Mouse (Mus musculus): ENCODE measurements around the gene Trim67.
A peak's percentile ranks its signal among the peaks of the same experiment; 100 is the strongest.
"Not testable (repeated sequence)": the region's sequence is repeated elsewhere in the genome, so short reads cannot be mapped to it uniquely, and the experiment has no call there.

Gene Trim67

DNA sequence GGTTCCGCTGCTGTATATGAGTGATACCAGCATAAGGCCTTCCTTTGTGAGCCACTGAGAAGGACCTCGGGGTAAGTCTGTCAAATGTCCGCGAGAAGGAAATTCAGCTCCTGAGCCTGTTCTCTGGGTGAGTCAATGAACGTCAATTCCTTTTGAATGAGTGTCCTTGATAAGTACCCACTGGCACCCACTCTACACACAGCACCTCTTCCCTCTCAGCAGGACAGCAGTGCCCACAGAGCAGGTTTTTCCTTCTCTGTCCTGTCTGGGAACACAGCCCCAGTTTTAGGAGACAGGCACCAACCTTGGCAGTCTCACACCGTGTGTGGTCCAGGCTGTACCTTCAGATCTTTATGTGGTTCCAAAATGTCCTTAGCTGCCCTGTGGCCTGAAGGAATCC, 39.0 kb downstream of the Trim67 start:
- no peak for DNase-seq (ENCODE audit: low spot score in 2 of 2)

DNA sequence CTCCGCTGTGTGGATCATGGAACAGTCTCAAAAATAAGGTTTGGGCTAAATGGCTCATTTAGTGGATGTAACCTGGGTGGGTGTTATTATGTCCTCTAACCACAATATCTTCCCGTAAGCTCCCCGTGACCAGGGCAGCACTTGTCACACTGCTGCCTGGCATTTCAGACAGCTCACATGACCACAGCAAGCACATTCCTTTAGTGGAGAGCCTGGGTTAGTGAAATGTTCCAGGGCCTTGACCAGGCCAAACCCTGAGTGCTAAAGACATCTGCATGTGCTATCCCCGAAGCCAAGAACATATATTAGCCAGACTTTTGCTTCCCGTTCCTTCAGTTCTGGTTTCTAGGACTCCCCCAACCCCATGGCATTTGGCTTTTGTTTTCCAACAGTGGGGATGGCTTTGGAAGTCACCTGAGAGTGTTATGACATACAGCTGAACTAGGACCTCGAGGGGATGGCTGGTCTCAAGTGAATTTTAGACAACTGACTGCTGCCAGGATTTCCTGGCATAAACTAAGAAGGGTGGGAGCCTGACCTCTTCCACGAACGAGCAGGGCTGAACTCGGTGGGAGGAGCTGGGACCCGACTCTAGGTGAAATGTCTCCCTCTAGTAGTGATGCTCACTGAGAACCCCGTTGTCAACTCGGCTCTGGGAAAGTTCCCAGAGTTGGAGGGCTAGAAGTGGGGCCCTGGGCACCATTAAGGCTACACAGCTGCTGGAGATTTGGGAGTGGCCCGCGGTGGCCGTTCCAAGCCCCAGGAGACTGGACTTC, 40.7 kb downstream of the Trim67 start:
- DNase-seq (ENCODE audit: low spot score in 2 of 2): no peak

DNA sequence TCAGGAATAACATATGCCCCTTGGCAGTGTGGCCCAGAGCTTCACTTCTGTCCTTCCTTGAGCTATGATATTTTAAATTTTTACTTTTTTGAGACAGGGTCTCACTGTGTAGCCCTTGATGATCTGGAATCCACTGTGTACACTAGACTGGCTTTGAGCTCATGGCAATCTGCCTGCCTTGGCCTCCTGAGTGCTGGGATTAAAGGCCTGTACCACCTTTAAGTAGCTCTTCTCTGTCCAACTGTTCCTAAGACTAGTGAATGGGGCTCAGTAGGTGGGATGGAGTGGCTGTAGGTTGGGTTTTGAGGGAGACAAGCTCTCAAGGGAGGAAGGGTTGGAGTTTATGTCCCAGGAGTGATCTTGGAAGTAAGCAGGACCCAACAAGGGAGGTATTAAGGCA, 43.0 kb downstream of the Trim67 start:
- DNase-seq (ENCODE audit: low spot score in 2 of 2): no peak

DNA sequence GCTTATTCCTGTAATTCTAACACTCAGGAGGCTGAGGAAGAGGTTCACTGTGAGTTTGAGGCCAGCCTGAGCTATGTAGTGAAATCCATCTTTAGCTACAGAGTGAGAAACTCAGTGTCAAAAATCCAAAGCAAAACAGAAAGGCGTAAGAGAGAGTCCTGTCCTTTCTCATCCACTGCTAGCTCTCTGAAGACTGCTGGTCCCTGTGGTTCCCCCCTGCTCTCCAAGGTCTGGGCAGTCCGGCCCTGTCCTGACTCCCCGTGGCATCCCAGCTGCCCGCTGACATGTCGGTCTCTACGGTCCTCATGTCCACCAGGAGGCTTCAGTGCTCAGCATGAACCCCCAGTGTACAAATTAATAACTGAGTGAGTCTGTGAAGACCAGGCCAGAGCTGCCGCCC, 43.4 kb downstream of the Trim67 start:
- no peak for DNase-seq (ENCODE audit: low spot score in 2 of 2)

DNA sequence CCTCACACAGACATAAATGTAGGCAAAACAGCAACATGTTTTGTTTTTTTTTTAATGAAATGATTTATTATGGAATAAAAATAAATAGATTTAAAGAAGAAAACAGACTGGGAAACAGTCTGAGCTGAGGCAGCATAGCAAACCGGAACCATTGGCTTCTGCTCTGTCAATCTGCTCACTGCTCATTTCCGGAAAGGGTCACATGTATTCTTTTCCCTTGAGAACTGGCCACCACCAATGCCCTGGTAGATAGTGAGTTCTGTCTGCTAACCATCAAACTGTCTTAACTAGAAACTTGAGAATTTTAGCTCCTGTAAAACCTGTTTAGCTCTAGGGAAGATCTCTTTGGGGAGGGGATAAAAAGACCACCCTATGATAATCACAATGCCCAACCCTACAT, 44.0 kb downstream of the Trim67 start:
- no peak for DNase-seq (ENCODE audit: low spot score in 2 of 2)

DNA sequence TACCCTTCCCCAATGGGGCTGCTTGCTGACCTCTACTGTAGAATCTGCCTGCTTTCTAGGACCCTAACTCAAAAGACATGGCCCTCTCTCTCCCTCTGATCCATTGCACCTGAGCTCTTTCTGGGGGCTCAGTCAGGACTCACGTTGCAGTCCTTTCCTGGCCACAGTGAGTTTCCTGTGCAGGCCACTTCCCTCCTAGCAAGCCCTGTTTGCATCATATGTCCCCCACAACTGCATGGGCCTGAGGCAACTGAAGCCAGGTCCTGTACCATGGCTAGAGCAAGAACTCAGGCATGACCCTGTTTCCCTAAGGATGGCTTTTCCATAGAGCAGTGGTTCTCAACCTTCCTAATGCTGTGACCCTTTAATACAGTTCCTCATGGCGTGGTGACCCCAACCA, 45.1 kb downstream of the Trim67 start:
- no peak for DNase-seq (ENCODE audit: low spot score in 2 of 2)

DNA sequence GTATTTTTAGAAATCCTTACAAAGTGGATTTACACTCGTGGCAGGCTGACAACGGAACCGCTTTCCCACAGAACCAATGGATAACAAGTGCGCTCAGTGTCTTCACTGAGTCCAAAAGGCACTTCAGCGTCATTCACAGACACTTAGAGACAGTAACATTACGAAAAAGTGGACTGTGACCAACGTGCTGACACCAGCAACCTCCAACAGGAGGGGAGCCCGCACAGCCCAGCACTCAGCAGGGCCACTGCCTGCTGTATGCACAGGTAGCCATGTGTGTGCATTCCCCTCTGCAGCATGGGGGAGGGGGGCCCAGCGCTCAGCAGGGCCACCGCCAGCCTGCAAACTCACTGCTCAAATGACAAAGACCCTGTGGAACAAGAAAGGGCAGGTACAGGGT, 46.5 kb downstream of the Trim67 start:
- DNase-seq (ENCODE audit: low spot score in 2 of 2): no peak

DNA sequence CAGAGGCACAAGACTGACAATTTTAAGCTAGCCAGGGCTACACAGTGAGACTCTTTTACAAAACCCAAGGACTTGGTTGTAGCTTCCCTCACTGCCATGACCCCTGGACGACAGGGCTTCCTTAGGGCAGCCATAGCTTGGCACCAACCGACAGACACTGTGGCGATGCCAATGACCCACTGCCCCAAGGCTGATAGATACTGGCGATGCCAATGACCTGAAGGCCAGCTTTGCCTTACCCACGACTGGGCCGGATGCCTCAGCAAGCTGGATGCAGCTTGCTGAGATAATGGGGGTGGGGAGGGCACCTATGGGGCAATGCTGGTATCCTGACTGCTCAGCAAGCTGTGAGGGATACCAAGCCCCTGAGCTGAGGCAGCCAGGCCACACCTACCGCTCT, 48.0 kb downstream of the Trim67 start:
- DNase-seq (ENCODE audit: low spot score in 2 of 2): no peak

DNA sequence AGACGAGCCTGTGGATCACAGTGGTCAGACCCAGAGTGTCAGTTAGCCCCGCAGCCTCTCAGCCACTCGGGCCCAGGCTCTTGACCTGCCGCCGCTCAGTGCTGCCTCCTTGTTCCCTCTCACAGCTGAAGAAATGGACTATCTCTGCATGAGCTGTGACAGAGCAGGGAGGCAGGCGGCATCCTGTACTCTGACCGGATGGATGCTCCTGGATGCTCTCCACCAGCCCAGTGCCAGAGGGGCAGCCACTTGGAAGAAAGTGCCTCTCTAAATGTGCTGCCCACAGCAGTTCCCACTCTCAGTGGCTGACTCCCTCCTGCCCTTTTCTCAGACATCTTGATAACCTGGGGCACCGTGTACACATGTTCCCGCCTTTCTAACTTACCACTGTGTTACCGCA, 48.9 kb downstream of the Trim67 start:
- no peak for DNase-seq (ENCODE audit: low spot score in 2 of 2)

DNA sequence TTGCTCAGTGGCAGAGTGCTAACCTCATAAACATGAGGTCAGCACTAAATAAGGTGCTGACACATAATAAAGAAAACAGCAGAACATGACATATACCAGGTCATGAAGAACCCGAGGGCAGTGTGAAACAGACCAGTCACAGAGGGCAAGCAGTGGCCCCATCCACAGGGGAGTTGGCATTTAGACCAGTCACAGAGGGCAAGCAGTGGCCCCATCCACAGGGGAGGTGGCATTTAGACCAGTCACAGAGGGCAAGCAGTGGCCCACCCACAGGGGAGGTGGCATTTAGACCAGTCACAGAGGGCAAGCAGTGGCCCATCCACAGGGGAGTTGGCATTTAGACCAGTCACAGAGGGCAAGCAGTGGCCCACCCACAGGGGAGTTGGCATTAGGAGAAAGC, 50.0 kb downstream of the Trim67 start:
- DNase-seq (ENCODE audit: low spot score in 2 of 2): not testable (repeated sequence)

DNA sequence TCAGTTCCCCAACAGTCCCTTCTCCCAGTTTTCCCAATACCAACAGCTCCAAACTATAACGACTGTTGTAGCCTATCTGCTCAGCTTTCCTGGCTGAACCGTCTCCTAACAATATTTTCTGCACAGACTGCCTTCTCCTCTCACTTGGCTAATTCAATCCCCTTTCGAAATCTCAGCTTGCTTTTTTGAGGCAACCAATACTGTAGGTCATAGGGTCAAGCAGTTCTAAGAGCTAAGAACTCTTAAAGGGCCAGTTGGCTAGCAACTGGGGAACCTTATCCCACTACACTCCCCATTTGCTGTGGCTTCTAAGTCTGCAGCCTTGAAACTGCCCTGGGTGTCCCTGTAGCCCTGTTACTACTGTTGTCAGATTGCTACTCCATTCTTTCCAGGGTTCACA, 52.2 kb downstream of the Trim67 start:
- DNase-seq (ENCODE audit: low spot score in 2 of 2): no peak

DNA sequence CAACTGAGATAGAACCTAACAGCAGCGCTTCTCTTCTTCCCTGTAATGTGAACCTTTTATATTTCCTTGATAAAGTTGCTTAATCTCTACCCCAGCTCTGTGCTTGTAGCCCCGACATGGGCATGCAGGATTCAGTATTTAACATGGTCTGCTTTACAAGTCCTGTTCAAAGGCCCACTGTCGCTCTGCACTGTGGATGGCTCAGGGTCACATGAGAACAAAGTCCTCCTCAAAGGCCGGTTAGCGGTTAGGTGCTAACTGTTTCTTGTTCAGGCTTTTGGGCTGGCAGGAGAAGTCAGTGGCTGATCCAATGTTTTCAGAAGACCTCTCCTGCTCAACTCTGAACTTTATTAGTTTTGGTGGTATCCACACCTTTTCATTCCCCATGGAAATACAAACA, 52.7 kb downstream of the Trim67 start:
- DNase-seq (ENCODE audit: low spot score in 2 of 2): no peak

DNA sequence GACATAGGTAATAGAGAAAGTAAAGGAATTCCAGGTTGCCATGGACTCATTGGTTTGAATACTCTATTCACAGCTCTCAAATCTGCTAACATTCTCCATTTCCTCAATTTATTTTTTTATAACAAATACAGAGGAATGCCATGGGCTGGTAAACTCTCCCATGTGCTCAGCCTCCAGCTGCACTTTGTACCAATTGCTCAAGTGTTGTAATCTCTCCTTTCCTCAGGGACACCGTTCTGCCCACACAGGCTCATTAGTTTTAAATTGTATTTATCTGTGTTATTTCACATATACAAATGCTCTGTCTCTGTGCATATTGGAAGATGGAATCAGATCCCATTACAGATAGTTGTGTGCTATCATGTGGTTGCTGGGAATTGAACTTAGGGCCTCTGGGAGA, 60.6 kb downstream of the Trim67 start:
- no peak for DNase-seq (ENCODE audit: low spot score in 2 of 2)

DNA sequence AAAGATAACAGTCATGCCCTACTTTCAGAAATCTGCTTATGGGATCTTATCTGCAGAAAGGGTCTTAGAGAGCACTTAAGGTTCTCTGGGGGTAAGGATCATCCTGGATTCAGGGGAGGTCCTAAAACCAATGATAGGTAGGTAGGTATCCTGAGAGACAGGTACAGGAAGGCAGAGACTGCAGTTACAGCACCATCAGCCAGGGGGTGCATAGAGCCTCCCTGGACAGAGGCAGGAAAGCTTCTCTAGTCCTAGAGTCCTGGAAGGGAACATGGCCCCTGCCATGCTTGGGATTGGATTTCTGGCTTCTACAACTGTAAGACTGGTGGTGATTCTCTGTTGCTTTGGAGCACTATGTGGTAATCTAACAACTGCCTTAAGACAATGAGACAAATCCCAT, 66.6 kb downstream of the Trim67 start:
- DNase-seq (ENCODE audit: low spot score in 2 of 2): no peak

DNA sequence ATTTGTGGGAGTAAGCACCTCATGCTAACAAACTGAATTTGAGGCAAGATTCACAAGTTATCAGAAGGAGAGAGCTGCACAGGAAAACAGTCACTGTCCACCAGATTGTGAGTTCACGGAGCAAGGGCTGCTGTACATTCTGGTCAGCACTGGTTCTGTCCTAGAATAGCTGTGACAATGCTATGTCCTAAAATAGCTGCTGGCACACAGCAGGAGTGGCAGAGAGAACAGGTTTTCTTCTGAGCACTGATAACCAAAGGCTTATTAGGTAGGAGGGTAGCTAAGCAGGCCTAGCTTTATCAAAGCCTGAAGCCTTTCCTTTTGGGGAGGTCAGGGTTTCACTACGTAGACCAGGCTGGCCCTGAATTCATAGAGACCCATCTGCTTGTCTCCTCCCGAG, 67.3 kb downstream of the Trim67 start:
- DNase-seq (ENCODE audit: low spot score in 2 of 2): no peak

DNA sequence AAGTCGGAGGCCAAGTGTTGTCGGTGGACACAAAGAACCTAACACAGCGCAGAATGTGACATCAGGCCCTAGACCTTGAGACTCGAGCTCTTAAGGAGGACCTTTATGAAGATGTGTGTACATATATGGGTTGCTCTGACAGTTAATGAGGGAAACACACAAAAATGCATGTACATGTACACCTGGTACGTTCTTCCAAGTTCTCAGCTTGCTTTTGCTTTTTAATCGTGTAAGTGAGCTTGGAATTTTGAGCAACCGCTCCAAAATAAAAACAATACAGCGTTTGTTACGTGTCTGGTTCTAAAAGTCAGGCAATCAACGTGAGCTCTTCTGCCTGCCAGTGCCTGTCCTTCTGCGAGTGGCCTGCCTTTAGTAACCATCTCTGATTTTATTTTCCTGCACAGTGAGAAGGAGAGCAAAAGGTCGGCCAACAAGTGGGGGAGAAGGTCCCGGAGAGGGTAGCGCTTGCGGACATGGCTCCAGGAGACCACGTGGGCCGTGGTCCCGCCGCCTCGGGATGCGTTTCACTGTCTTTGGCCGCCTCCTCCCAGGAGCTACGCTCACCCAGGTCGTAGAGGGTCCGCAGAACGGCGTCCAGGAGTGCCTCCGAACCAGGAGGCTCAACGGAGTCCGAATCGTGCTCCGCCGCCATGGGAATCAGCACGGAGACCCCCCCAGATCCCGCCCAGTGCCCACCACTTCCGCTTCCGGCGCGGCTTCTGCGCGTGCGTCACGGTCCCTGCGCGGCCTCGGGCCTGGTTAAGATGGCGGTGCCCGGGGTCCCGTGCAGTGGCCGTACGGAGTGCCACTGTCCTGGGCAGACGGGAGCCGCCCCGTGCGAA, 69.7 kb downstream of the Trim67 start, which contains the start of the genes Gnpat and 2810004N23Rik:
Gene Gnpat, plus strand, starts transcription at position 713 of the 842 bp plus-strand sequence.
Gene 2810004N23Rik, minus strand, starts transcription at position 800 of the 842 bp plus-strand sequence.
- peak; percentile 85 to 93 for DNase-seq (ENCODE audit: low spot score in 2 of 2)

DNA sequence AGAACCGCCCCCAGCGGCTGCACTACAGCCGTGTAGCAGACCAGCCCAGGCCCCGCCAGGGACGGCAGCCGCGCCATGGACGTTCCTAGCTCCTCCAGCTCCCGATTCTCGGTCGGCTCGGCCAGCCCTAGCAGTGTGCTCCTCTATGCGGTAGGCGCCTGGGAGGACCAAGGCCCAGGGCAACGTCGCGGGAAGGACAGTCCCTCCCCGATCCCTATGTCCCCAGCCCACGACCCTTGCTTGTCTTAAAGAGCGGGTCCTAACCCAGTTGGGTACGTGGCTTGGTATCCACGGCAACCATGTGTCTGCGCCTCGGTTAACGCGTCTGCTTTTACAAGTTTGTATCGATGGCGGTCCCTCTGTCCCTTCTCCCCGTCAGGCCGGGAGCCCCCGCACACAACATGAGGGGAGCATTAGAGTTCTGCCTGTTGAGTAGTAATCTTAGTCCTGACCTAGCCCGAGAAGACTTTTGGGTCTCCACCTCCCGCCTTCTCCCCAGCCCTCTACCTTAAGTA, 70.3 kb downstream of the Trim67 start:
- no peak for DNase-seq (ENCODE audit: low spot score in 2 of 2)

DNA sequence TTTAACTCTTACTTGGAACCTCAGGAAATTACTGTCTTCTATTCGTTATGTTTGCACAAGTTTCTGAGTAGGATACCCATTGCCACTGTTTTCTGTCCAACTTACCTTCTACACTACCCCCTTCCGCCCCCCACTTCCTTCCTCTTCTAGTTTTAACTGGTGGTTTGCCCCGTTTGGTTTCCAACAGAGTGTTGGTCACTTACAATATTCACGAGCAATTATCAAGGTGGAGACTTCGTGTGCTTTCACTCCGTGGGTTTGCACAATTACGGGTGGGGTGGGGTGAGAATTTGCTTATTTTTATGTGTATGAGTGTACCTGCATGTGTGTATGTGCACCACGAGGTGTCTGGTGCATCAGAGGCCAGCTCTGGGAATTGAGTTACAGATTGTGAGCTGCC, 70.8 kb downstream of the Trim67 start:
- no peak for DNase-seq (ENCODE audit: low spot score in 2 of 2)

DNA sequence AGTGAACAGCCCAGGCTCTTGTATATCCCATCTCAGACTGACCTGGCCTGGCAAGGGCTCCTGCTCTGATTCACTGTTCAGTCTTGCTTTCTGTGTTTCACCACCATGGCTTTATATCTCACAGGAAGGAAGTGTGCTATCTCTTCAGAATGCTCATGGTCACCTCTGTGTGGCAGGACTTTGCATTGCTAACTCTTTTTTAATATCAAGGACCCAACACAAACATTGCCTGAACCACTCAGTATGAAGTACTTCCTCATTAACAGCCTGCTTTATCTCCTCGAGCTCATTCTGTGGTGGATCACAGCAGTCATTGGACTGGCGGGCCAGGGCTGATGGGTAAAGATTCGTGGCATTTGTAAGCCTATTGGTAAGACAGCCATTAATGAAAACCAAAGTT, 73.8 kb downstream of the Trim67 start:
- DNase-seq (ENCODE audit: low spot score in 2 of 2): no peak

DNA sequence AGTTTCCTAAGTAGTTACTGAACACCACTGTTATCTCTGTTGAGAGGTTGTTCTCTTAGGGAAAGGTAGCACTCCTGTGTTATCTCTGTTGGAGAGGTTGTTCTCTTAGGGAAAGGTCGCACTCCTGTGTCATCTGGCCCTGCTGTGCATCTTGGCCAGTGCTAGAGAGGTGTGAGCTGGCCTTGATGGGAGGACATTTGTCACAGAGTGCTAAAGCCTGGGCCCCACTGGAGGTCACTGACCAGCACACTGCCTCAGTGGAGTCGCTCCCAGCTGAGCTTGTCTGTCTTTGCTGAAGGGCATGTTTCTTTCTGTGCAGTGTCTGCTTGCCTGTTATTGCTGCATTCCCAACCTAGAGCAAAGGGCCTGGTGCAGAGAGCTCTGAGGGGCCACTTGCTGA, 74.2 kb downstream of the Trim67 start:
- DNase-seq (ENCODE audit: low spot score in 2 of 2): no peak

DNA sequence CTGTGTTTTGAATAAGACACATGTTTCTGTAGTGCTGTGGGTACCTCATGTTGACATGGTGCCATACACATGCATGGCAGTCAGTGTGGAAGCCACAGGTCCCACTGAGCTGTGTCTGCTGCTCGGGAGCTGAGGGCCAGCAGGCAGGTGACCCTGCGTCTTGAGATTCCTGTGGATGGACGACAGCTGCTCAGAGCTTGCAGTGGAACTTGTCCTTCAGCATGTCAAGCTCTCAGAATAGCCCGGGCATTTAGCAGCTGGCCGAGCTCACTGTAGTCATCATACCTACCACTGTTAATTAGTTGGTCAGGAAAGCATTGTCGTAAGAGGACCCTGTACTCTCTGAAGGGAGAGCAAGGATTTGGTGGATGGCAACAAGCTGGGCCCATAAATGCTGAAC, 76.8 kb downstream of the Trim67 start:
- no peak for DNase-seq (ENCODE audit: low spot score in 2 of 2)

DNA sequence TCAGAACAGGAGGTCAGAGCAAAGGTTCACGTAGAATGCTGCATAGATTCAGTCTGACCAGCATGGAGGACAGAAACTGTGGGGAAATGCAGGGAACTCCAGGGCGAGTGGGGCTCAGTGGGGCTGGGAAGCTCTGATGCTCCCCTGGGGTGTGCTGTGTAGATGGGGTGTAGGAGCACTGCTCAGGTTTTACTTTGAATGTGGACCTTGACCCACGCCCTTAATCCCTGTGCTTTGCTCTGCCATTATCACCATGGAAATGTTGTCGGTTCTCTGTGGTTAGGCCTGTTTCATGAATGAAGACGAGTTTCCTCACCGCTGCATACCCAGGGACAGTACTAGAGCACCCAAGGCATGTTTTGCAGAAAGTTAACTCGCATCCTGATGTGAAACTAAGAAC, 78.6 kb downstream of the Trim67 start:
- no peak for DNase-seq (ENCODE audit: low spot score in 2 of 2)

DNA sequence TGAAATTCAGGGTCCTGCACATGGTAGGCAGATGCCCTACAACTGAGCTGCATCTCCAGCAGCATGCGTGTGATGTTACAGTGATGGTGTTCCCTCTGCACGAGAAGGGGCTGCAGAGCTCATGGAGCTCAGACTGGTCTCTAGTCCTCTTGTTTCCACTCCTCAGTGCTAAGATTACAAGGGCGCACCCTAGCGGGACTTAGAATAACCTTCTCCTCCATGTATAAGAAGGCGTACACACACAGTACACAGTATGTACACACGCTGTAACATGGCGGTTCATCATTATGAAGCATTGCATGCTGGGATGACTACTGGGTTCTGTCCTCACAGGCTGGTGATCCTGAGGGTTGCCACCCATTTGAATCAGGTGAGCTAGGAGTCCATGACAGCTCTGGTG, 79.2 kb downstream of the Trim67 start:
- DNase-seq (ENCODE audit: low spot score in 2 of 2): no peak
